Mouse (Mus musculus) liver, postnatal 0 days (tissue): ENCODE measurements around the gene Psip1.

Source experiments
- CTCF ChIP-seq: sonication (generic); IDR thresholded peaks from 2 replicates; pipeline ENCODE4 v1.5.1; 2016; ENCODE audit warnings: antibody characterized with exemption, low read depth
- EP300 ChIP-seq: IDR thresholded peaks from 2 replicates; pipeline ENCODE4 v1.6.1; 2016; ENCODE audit warnings: antibody characterized with exemption, low read depth, mild to moderate bottlenecking

DNA sequence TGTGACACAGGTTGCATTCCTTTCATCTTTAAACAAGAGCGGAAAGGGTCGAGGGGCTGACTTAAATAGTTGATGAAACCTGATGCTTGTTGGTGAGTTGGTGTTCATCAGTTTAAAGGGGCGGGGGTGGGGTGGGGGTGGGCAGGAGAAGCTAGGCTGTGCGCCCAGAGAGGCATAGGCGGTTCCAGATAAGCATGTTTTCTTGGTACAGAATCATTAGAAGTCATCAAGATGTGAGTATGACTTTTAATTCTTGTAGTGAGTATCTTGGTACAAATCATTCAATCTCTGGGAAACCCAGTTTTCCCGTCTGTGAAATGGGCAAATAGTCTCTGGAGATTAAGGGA is 40.7 kb upstream of the Psip1 start:
- no peak for TF ChIP-seq CTCF
- no peak for TF ChIP-seq EP300
